Mouse (Mus musculus): ENCODE measurements around the gene Daam1. TPM values are rescaled to one million over a fixed set of nuclear protein-coding genes. Genes with fewer than 3 reads are reported as not detected.

Daam1 gene
- polyA plus RNA-seq, 1 experiment = 10.1 TPM

- H3K36me3 ChIP-seq (ENCODE audit: control insufficient read depth, insufficient read depth) = peaks cover 41% of the 10 kb centered on the region
Measured at GRCm38 (mm10) chr12:71977364-71977763, 146.5 kb downstream of the Daam1 start.

GRCm38 (mm10) chr12:71978513-71979352 is 147.9 kb downstream of the Daam1 start:
- H3ac ChIP-seq (ENCODE audit: control insufficient read depth, insufficient read length) = no peak overlapping the region
- no peak overlapping the region for H3K4me3 ChIP-seq
- no peak overlapping the region for H3K4me2 ChIP-seq (ENCODE audit: low read depth)
- peaks cover 46% of the 10 kb centered on the region for H3K36me3 ChIP-seq (ENCODE audit: control insufficient read depth, insufficient read depth)
- no peaks in the 10 kb centered on the region for H3K79me2 ChIP-seq (ENCODE audit: control insufficient read depth, insufficient read depth)
- TF ChIP-seq E2F4 (IDR thresholded peaks at IDR 0.05; ENCODE audit: insufficient read depth) = no peak
- no peak for TF ChIP-seq TCF12 (IDR thresholded peaks at IDR 0.05; ENCODE audit: insufficient read depth, poor library complexity, severe bottlenecking)
- TF ChIP-seq TCF3 (IDR thresholded peaks at IDR 0.05; ENCODE audit: insufficient read length, low read depth) = no peak
- no peak for TF ChIP-seq CEBPB (IDR thresholded peaks at IDR 0.05; ENCODE audit: insufficient read depth, poor library complexity, severe bottlenecking)
- TF ChIP-seq USF1 (IDR thresholded peaks at IDR 0.05; ENCODE audit: low read depth) = no peak
- TF ChIP-seq POLR2AphosphoS2 (IDR thresholded peaks at IDR 0.05; ENCODE audit: insufficient read length, low read depth) = no peak
- no peaks in the 10 kb centered on the region for H3K27me3 ChIP-seq (ENCODE audit: control insufficient read depth, insufficient read depth, insufficient read length)

More at GRCm38 (mm10) chr12:71977364-71977763, 146.5 kb downstream of the Daam1 start:
- TF ChIP-seq SRF (IDR thresholded peaks at IDR 0.05; ENCODE audit: control insufficient read depth, insufficient read length, low read depth) (no peak), E2F4 (IDR thresholded peaks at IDR 0.05; ENCODE audit: insufficient read depth) (no peak), TCF3 (IDR thresholded peaks at IDR 0.05; ENCODE audit: insufficient read length, low read depth) (no peak), REST (IDR thresholded peaks at IDR 0.05; ENCODE audit: insufficient read depth, insufficient read length) (no peak), TCF12 (IDR thresholded peaks at IDR 0.05; ENCODE audit: insufficient read depth, poor library complexity, severe bottlenecking) (no peak), POLR2AphosphoS2 (IDR thresholded peaks at IDR 0.05; ENCODE audit: insufficient read length, low read depth) (no peak), USF1 (IDR thresholded peaks at IDR 0.05; ENCODE audit: low read depth) (no peak), CEBPB (IDR thresholded peaks at IDR 0.05; ENCODE audit: insufficient read depth, poor library complexity, severe bottlenecking) (no peak), MYOD1 (IDR thresholded peaks at IDR 0.05; ENCODE audit: control insufficient read depth in 1 of 3, insufficient read length in 2 of 3, low read depth in 2 of 3) (no peak), MYOG (IDR thresholded peaks at IDR 0.05; ENCODE audit: control insufficient read depth in 1 of 3, insufficient read depth in 1 of 3, insufficient read length in 2 of 3, low read depth in 2 of 3) (no peak), MAX (IDR thresholded peaks at IDR 0.05; ENCODE audit: low read depth) (no peak), POLR2A (IDR thresholded peaks at IDR 0.05; ENCODE audit: insufficient read length, low read depth) (no peak)
- H3K4me2 ChIP-seq (ENCODE audit: low read depth) = no peak overlapping the region
- H3ac ChIP-seq (ENCODE audit: control insufficient read depth, insufficient read length) = no peak overlapping the region
- no peak overlapping the region for H3K4me3 ChIP-seq
- H3K79me2 ChIP-seq (ENCODE audit: control insufficient read depth, insufficient read depth) = no peaks in the 10 kb centered on the region
- H3K27me3 ChIP-seq (ENCODE audit: control insufficient read depth, insufficient read depth, insufficient read length) = no peaks in the 10 kb centered on the region

GRCm38 (mm10) chr12:71980166-71980565 is 149.3 kb downstream of the Daam1 start:
- TF ChIP-seq MYOD1 (IDR thresholded peaks at IDR 0.05; ENCODE audit: control insufficient read depth in 1 of 3, insufficient read length in 2 of 3, low read depth in 2 of 3) (peak; percentile 59 to 86 (median 82)), TCF3 (IDR thresholded peaks at IDR 0.05; ENCODE audit: insufficient read length, low read depth) (no peak), TCF12 (IDR thresholded peaks at IDR 0.05; ENCODE audit: insufficient read depth, poor library complexity, severe bottlenecking) (no peak), REST (IDR thresholded peaks at IDR 0.05; ENCODE audit: insufficient read depth, insufficient read length) (no peak), MYOG (IDR thresholded peaks at IDR 0.05; ENCODE audit: control insufficient read depth in 1 of 3, insufficient read depth in 1 of 3, insufficient read length in 2 of 3, low read depth in 2 of 3) (peak in 1 of 3 experiments; percentile 47), USF1 (IDR thresholded peaks at IDR 0.05; ENCODE audit: low read depth) (no peak)
- Histone ChIP-seq H3K36me3 (ENCODE audit: control insufficient read depth, insufficient read depth) (peaks cover 48% of the 10 kb centered on the region), H3K4me2 (ENCODE audit: low read depth) (no peak overlapping the region), H3ac (ENCODE audit: control insufficient read depth, insufficient read length) (no peak overlapping the region), H3K79me2 (ENCODE audit: control insufficient read depth, insufficient read depth) (no peaks in the 10 kb centered on the region), H3K4me3 (no peak overlapping the region), H3K27me3 (ENCODE audit: control insufficient read depth, insufficient read depth, insufficient read length) (no peaks in the 10 kb centered on the region)

- Histone ChIP-seq H3K27me3 (ENCODE audit: control insufficient read depth, insufficient read depth, insufficient read length) (no peaks in the 10 kb centered on the region), H3K36me3 (ENCODE audit: control insufficient read depth, insufficient read depth) (peaks cover 47% of the 10 kb centered on the region), H3K4me2 (ENCODE audit: low read depth) (no peak overlapping the region), H3K79me2 (ENCODE audit: control insufficient read depth, insufficient read depth) (no peaks in the 10 kb centered on the region), H3K4me3 (no peak overlapping the region), H3ac (ENCODE audit: control insufficient read depth, insufficient read length) (no peak overlapping the region)
- no peak for TF ChIP-seq REST (IDR thresholded peaks at IDR 0.05; ENCODE audit: insufficient read depth, insufficient read length)
Measured at GRCm38 (mm10) chr12:71980746-71981145, 149.9 kb downstream of the Daam1 start.

- H3K4me3 ChIP-seq = no peak overlapping the region
- no peak overlapping the region for H3K4me2 ChIP-seq (ENCODE audit: low read depth)
- no peak overlapping the region for H3ac ChIP-seq (ENCODE audit: control insufficient read depth, insufficient read length)
- H3K27me3 ChIP-seq (ENCODE audit: control insufficient read depth, insufficient read depth, insufficient read length) = no peaks in the 10 kb centered on the region
- no peak for TF ChIP-seq MYOG (IDR thresholded peaks at IDR 0.05; ENCODE audit: control insufficient read depth in 1 of 3, insufficient read depth in 1 of 3, insufficient read length in 2 of 3, low read depth in 2 of 3)
- no peak for TF ChIP-seq POLR2A (IDR thresholded peaks at IDR 0.05; ENCODE audit: insufficient read length, low read depth)
- TF ChIP-seq POLR2AphosphoS2 (IDR thresholded peaks at IDR 0.05; ENCODE audit: insufficient read length, low read depth) = no peak
- no peak for TF ChIP-seq REST (IDR thresholded peaks at IDR 0.05; ENCODE audit: insufficient read depth, insufficient read length)
- no peak for TF ChIP-seq CEBPB (IDR thresholded peaks at IDR 0.05; ENCODE audit: insufficient read depth, poor library complexity, severe bottlenecking)
- no peaks in the 10 kb centered on the region for H3K79me2 ChIP-seq (ENCODE audit: control insufficient read depth, insufficient read depth)
- H3K36me3 ChIP-seq (ENCODE audit: control insufficient read depth, insufficient read depth) = peaks cover 48% of the 10 kb centered on the region
Measured at GRCm38 (mm10) chr12:71981250-71981649, 150.4 kb downstream of the Daam1 start.
